Mouse (Mus musculus): ENCODE measurements around the gene Emc7. TPM values are rescaled to one million over a fixed set of nuclear protein-coding genes. Genes with fewer than 3 reads are reported as not detected.
A peak's percentile ranks its signal among the peaks of the same experiment; 100 is the strongest.
"Not testable (repeated sequence)": the region's sequence is repeated elsewhere in the genome, so short reads cannot be mapped to it uniquely, and the experiment has no call there.

The Emc7 gene
- polyA plus RNA-seq (2016; fragmentation: Nextera tagmentation; extraction: Ambion mirVana), result 11.1 and 11.5 TPM in 2 replicates

GRCm38 (mm10) chr2:112454862-112455564, at the start of gene Emc7:
Gene Emc7 (plus strand): TSS chr2:112454997.
- H3K9ac ChIP-seq, result peak within 1 kb of the TSS; percentile 76
- no peaks in the 10 kb centered on the region for H3K27me3 ChIP-seq
- peak within 1 kb of the TSS; percentile 68 for H3K4me3 ChIP-seq (replicated peaks)
- peaks cover 9% of the 10 kb centered on the region for H3K4me1 ChIP-seq
- no peaks in the 10 kb centered on the region for H3K9me3 ChIP-seq
- peak within 1 kb of the TSS; percentile 74 for H3K4me2 ChIP-seq
- peak; percentile 99 for ATAC-seq (ENCODE audit: low FRiP score)
- under 1% methylated on average over 49 of the region's 49 CpGs for WGBS
- peak within 1 kb of the TSS; percentile 47 for H3K27ac ChIP-seq
- H3K36me3 ChIP-seq (replicated peaks), result peaks cover 2% of the 10 kb centered on the region

- Histone ChIP-seq H3K9me3 (no peaks in the 10 kb centered on the region), H3K27ac (no peak overlapping the region), H3K4me3 (replicated peaks) (no peak overlapping the region), H3K27me3 (no peaks in the 10 kb centered on the region), H3K4me1 (no peaks in the 10 kb centered on the region), H3K9ac (no peak overlapping the region), H3K36me3 (replicated peaks) (peaks cover 23% of the 10 kb centered on the region), H3K4me2 (no peak overlapping the region)
- WGBS, result 92% methylated on average over 3 of the region's 3 CpGs
- ATAC-seq (ENCODE audit: low FRiP score), result no peak
Observed at GRCm38 (mm10) chr2:112407030-112407429, 47.8 kb upstream of the Emc7 start.

- no peak overlapping the region for H3K27ac ChIP-seq
- no peak for ATAC-seq (ENCODE audit: low FRiP score)
Observed at GRCm38 (mm10) chr2:112425308-112425707, 29.5 kb upstream of the Emc7 start.

GRCm38 (mm10) chr2:112428534-112428933, 26.3 kb upstream of the Emc7 start:
- H3K9ac ChIP-seq, H3K4me2 ChIP-seq, H3K9me3 ChIP-seq: not testable (repeated sequence)

More at GRCm38 (mm10) chr2:112425308-112425707, 29.5 kb upstream of the Emc7 start:
- no peak overlapping the region for H3K4me3 ChIP-seq (replicated peaks)
- H3K4me2 ChIP-seq, result no peak overlapping the region
- H3K9me3 ChIP-seq, result no peaks in the 10 kb centered on the region
- no peak overlapping the region for H3K9ac ChIP-seq
- H3K27me3 ChIP-seq, result no peaks in the 10 kb centered on the region
- no peaks in the 10 kb centered on the region for H3K36me3 ChIP-seq (replicated peaks)
- WGBS, result 66% methylated on average over 3 of the region's 3 CpGs
- no peaks in the 10 kb centered on the region for H3K4me1 ChIP-seq

GRCm38 (mm10) chr2:112429665-112430064, 25.1 kb upstream of the Emc7 start:
- Histone ChIP-seq H3K4me2 (no peak overlapping the region), H3K9ac (no peak overlapping the region), H3K27me3 (no peaks in the 10 kb centered on the region), H3K4me1 (no peaks in the 10 kb centered on the region), H3K36me3 (replicated peaks) (no peaks in the 10 kb centered on the region), H3K9me3 (no peaks in the 10 kb centered on the region), H3K27ac (no peak overlapping the region), H3K4me3 (replicated peaks) (no peak overlapping the region)
- no peak for ATAC-seq (ENCODE audit: low FRiP score)
- 86% methylated on average over 4 of the region's 4 CpGs for WGBS

More at GRCm38 (mm10) chr2:112428534-112428933, 26.3 kb upstream of the Emc7 start:
- H3K36me3 ChIP-seq (replicated peaks); ATAC-seq (ENCODE audit: low FRiP score); H3K4me1 ChIP-seq; H3K4me3 ChIP-seq (replicated peaks); H3K27me3 ChIP-seq; H3K27ac ChIP-seq: not testable (repeated sequence)
- 91% methylated on average over 3 of the region's 3 CpGs for WGBS

- no peaks in the 10 kb centered on the region for H3K27me3 ChIP-seq
- H3K4me3 ChIP-seq (replicated peaks), result no peak overlapping the region
- no peaks in the 10 kb centered on the region for H3K4me1 ChIP-seq
- no peaks in the 10 kb centered on the region for H3K9me3 ChIP-seq
- H3K36me3 ChIP-seq (replicated peaks), result no peaks in the 10 kb centered on the region
- H3K4me2 ChIP-seq, result no peak overlapping the region
- H3K27ac ChIP-seq, result no peak overlapping the region
- WGBS, result 82% methylated on average over 5 of the region's 5 CpGs
- no peak for ATAC-seq (ENCODE audit: low FRiP score)
- no peak overlapping the region for H3K9ac ChIP-seq
Observed at GRCm38 (mm10) chr2:112430403-112430802, 24.4 kb upstream of the Emc7 start.

GRCm38 (mm10) chr2:112432523-112432922, 22.3 kb upstream of the Emc7 start:
- WGBS, result 90% methylated on average over 2 of the region's 2 CpGs
- H3K4me1 ChIP-seq, result no peaks in the 10 kb centered on the region
- H3K9me3 ChIP-seq, result no peaks in the 10 kb centered on the region
- H3K36me3 ChIP-seq (replicated peaks), result no peaks in the 10 kb centered on the region
- no peaks in the 10 kb centered on the region for H3K27me3 ChIP-seq
- no peak overlapping the region for H3K4me2 ChIP-seq
- H3K27ac ChIP-seq, result no peak overlapping the region
- no peak for ATAC-seq (ENCODE audit: low FRiP score)
- H3K4me3 ChIP-seq (replicated peaks), result no peak overlapping the region
- H3K9ac ChIP-seq, result no peak overlapping the region

GRCm38 (mm10) chr2:112433359-112433758, 21.4 kb upstream of the Emc7 start:
- H3K27ac ChIP-seq, result no peak overlapping the region
- H3K9me3 ChIP-seq, result no peaks in the 10 kb centered on the region
- 77% methylated on average over 2 of the region's 2 CpGs for WGBS
- H3K27me3 ChIP-seq, result no peaks in the 10 kb centered on the region
- H3K4me2 ChIP-seq, result no peak overlapping the region
- no peaks in the 10 kb centered on the region for H3K4me1 ChIP-seq
- no peak for ATAC-seq (ENCODE audit: low FRiP score)
- H3K4me3 ChIP-seq (replicated peaks), result no peak overlapping the region
- H3K9ac ChIP-seq, result no peak overlapping the region
- no peaks in the 10 kb centered on the region for H3K36me3 ChIP-seq (replicated peaks)

- Histone ChIP-seq H3K27ac (no peak overlapping the region), H3K4me2 (no peak overlapping the region), H3K27me3 (no peaks in the 10 kb centered on the region), H3K4me1 (no peaks in the 10 kb centered on the region), H3K36me3 (replicated peaks) (no peaks in the 10 kb centered on the region), H3K9ac (no peak overlapping the region), H3K9me3 (no peaks in the 10 kb centered on the region), H3K4me3 (replicated peaks) (no peak overlapping the region)
- WGBS, result 84% methylated on average over 4 of the region's 4 CpGs
- no peak for ATAC-seq (ENCODE audit: low FRiP score)
Observed at GRCm38 (mm10) chr2:112436292-112436691, 18.5 kb upstream of the Emc7 start.

GRCm38 (mm10) chr2:112437589-112437988, 17.2 kb upstream of the Emc7 start:
- H3K4me2 ChIP-seq, result no peak overlapping the region
- H3K27me3 ChIP-seq, result no peaks in the 10 kb centered on the region
- H3K9me3 ChIP-seq, result no peaks in the 10 kb centered on the region
- no peak overlapping the region for H3K27ac ChIP-seq
- 95% methylated on average over 2 of the region's 2 CpGs for WGBS
- H3K4me3 ChIP-seq (replicated peaks), result no peak overlapping the region
- ATAC-seq (ENCODE audit: low FRiP score), result no peak
- H3K4me1 ChIP-seq, result no peaks in the 10 kb centered on the region
- H3K9ac ChIP-seq, result no peak overlapping the region
- H3K36me3 ChIP-seq (replicated peaks), result no peaks in the 10 kb centered on the region

- no peaks in the 10 kb centered on the region for H3K36me3 ChIP-seq (replicated peaks)
- 78% methylated on average over 2 of the region's 2 CpGs for WGBS
- H3K4me3 ChIP-seq (replicated peaks), result no peak overlapping the region
- H3K9ac ChIP-seq, result no peak overlapping the region
- H3K27me3 ChIP-seq, result no peaks in the 10 kb centered on the region
- no peaks in the 10 kb centered on the region for H3K4me1 ChIP-seq
- no peak overlapping the region for H3K4me2 ChIP-seq
- no peaks in the 10 kb centered on the region for H3K9me3 ChIP-seq
- H3K27ac ChIP-seq, result no peak overlapping the region
- ATAC-seq (ENCODE audit: low FRiP score), result no peak
Observed at GRCm38 (mm10) chr2:112443491-112443890, 11.3 kb upstream of the Emc7 start.

- Histone ChIP-seq H3K4me3 (replicated peaks) (no peak overlapping the region), H3K27me3 (no peaks in the 10 kb centered on the region), H3K36me3 (replicated peaks) (no peaks in the 10 kb centered on the region), H3K9me3 (no peaks in the 10 kb centered on the region), H3K27ac (no peak overlapping the region), H3K4me2 (no peak overlapping the region), H3K4me1 (no peaks in the 10 kb centered on the region), H3K9ac (no peak overlapping the region)
- no peak for ATAC-seq (ENCODE audit: low FRiP score)
Observed at GRCm38 (mm10) chr2:112445511-112445910, 9.3 kb upstream of the Emc7 start.

GRCm38 (mm10) chr2:112448046-112448445, 6.8 kb upstream of the Emc7 start:
- H3K9ac ChIP-seq; H3K4me1 ChIP-seq; H3K9me3 ChIP-seq; ATAC-seq (ENCODE audit: low FRiP score); H3K4me3 ChIP-seq (replicated peaks); H3K27me3 ChIP-seq; H3K4me2 ChIP-seq; H3K36me3 ChIP-seq (replicated peaks); H3K27ac ChIP-seq: not testable (repeated sequence)
- WGBS, result 70% methylated on average over 4 of the region's 4 CpGs

All from forebrain, embryonic 12.5 days (tissue).